Mouse (Mus musculus) c-Kit-negative CD71-positive TER-119-positive erythroid progenitor cells, embryonic 14.5 days (primary cell): ENCODE results near the gene Epo.

ENCODE experiments used
- DNase-seq: peaks from one replicate; pipeline ENCODE4 v3.0.0-alpha.2; 2013; ENCODE audit warnings: low read depth, low spot score

The Epo gene

GRCm38 (mm10) chr5:137539291-137539801 lies 6.3 kb upstream of the Epo start:
- no peak for DNase-seq

- DNase-seq = no peak
Measured at GRCm38 (mm10) chr5:137537461-137537860, 4.4 kb upstream of the Epo start.

GRCm38 (mm10) chr5:137535318-137535717 lies 2.3 kb upstream of the Epo start:
- no peak for DNase-seq

GRCm38 (mm10) chr5:137534762-137535161 lies 1.7 kb upstream of the Epo start:
- no peak for DNase-seq

- DNase-seq = no peak
Measured at GRCm38 (mm10) chr5:137532808-137533116, 280 bp downstream of the Epo start.

- DNase-seq = no peak
Measured at GRCm38 (mm10) chr5:137532131-137532807, 773 bp downstream of the Epo start.

- no peak for DNase-seq
Measured at GRCm38 (mm10) chr5:137531414-137532130, 1.5 kb downstream of the Epo start.

GRCm38 (mm10) chr5:137530588-137531413 lies 2.2 kb downstream of the Epo start:
- DNase-seq = no peak

- no peak for DNase-seq
Measured at GRCm38 (mm10) chr5:137530075-137530474, 3.0 kb downstream of the Epo start.

- DNase-seq = no peak
Measured at GRCm38 (mm10) chr5:137529221-137529995, 3.6 kb downstream of the Epo start.

- no peak for DNase-seq
Measured at GRCm38 (mm10) chr5:137528247-137528968, 4.6 kb downstream of the Epo start.

GRCm38 (mm10) chr5:137527413-137527812 lies 5.6 kb downstream of the Epo start:
- no peak for DNase-seq

GRCm38 (mm10) chr5:137526192-137526936 lies 6.7 kb downstream of the Epo start:
- no peak for DNase-seq

GRCm38 (mm10) chr5:137525511-137525910 lies 7.5 kb downstream of the Epo start:
- no peak for DNase-seq

- DNase-seq = no peak
Measured at GRCm38 (mm10) chr5:137524671-137525070, 8.4 kb downstream of the Epo start.

GRCm38 (mm10) chr5:137524251-137524515 lies 8.9 kb downstream of the Epo start:
- DNase-seq = no peak

- DNase-seq = no peak
Measured at GRCm38 (mm10) chr5:137523396-137524250, 9.4 kb downstream of the Epo start.

- DNase-seq = no peak
Measured at GRCm38 (mm10) chr5:137522711-137523110, 10.3 kb downstream of the Epo start.

GRCm38 (mm10) chr5:137521861-137522260 lies 11.2 kb downstream of the Epo start:
- no peak for DNase-seq
